Mouse (Mus musculus): ENCODE measurements at regions not wholly inside any gene's neighbourhood (a gene's known extent, or its start where the extent isn't known, plus 50 kb on each side); places are given as distances from the start of the nearest gene placed in this dataset.

DNA sequence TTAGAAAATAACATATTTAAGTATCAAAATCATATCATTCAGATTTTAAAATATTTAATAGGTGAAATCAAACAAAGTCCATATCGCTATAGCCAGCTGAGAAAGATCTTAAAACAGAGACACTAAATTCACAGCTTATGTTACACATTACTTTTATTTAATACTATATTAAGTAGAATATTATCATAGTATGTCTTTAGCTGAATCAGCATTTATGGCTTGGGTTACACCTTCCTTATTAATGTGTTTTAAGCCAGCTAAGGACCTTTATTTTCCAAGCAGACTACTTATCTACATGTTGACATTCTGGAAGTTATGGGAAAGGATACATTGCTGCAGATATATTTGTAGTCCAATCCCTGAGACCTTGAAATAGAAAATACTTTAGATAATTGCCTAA lies 684.9 kb upstream of the Adgrl4 start:
- Histone ChIP-seq H3K4me3 (no peak overlapping the region), H3K4me1 (ENCODE audit: control insufficient read depth, insufficient read depth, low read length) (no peaks in the 10 kb centered on the region), H3K9ac (ENCODE audit: low read depth, low read length) (no peak overlapping the region), H3K36me3 (ENCODE audit: control insufficient read depth, insufficient read depth, low read length) (no peaks in the 10 kb centered on the region), H3K27ac (no peak overlapping the region), H3K79me2 (replicated peaks; ENCODE audit: control insufficient read depth, insufficient read depth, low read length) (no peaks in the 10 kb centered on the region), H3K27me3 (ENCODE audit: control insufficient read depth, insufficient read depth, low read length) (no peaks in the 10 kb centered on the region)
- intact Hi-C loops (cut with DNase I) = no loop called here
- WGBS = 98% methylated on average over 1 of the region's 1 CpGs
- TF ChIP-seq POLR2A (IDR thresholded peaks at IDR 0.05; ENCODE audit: insufficient read depth, low read depth, low read length) = no peak
- no peak for TF ChIP-seq EP300 (IDR thresholded peaks at IDR 0.05; ENCODE audit: insufficient read depth, low read depth, low read length)
- TF ChIP-seq CTCF (IDR thresholded peaks at IDR 0.05) = no peak
- DNase-seq = no peak

DNA sequence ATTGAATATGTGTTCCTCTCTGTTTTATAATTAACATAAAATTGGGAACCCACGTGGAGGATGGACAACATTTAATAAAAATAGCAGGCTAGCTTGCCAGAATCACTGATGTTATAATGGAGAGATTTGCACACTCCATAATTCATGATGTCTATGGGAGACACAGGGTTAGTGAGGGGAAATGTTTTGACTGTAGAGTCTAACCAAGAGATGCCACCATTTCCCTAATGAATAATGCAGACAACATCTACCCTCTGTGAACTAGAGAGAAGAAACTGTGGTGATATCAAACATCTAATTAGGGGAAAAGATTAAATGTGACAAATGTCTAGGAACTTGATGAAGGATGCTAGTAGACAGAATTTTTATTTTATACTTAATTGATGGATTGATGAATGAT lies 677.8 kb upstream of the Adgrl4 start:
- Histone ChIP-seq H3K27me3 (ENCODE audit: control insufficient read depth, insufficient read depth, low read length) (no peaks in the 10 kb centered on the region), H3K9ac (ENCODE audit: low read depth, low read length) (no peak overlapping the region), H3K79me2 (replicated peaks; ENCODE audit: control insufficient read depth, insufficient read depth, low read length) (no peaks in the 10 kb centered on the region), H3K36me3 (ENCODE audit: control insufficient read depth, insufficient read depth, low read length) (no peaks in the 10 kb centered on the region), H3K4me1 (ENCODE audit: control insufficient read depth, insufficient read depth, low read length) (no peaks in the 10 kb centered on the region), H3K4me3 (no peak overlapping the region), H3K27ac (no peak overlapping the region)
- WGBS = 50% methylated on average over 1 of the region's 1 CpGs
- DNase-seq = no peak
- TF ChIP-seq CTCF (IDR thresholded peaks at IDR 0.05) (no peak), POLR2A (IDR thresholded peaks at IDR 0.05; ENCODE audit: insufficient read depth, low read depth, low read length) (no peak), EP300 (IDR thresholded peaks at IDR 0.05; ENCODE audit: insufficient read depth, low read depth, low read length) (no peak)
- intact Hi-C loops (cut with DNase I) = no loop called here

DNA sequence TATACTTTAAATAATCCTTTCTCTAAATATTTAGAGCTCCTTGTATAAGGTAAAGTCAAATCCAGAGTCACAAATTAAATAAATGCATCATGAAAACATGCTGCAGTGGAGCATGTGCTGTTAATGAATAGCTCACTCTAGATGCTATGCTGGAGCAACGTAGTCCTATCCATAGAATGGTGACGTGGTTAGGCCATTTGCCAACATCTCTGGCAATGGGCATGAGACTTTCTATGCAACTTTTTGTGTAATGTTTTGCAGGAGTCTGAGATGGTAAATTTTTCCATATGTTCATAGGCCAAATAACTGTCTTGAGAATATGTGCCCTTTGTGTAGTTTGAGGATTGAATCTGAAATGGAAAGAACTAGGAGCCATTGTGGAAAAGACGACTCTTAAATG lies 653.1 kb upstream of the Adgrl4 start:
- Histone ChIP-seq H3K27me3 (ENCODE audit: control insufficient read depth, insufficient read depth, low read length) (no peaks in the 10 kb centered on the region), H3K79me2 (replicated peaks; ENCODE audit: control insufficient read depth, insufficient read depth, low read length) (no peaks in the 10 kb centered on the region), H3K9ac (ENCODE audit: low read depth, low read length) (no peak overlapping the region), H3K27ac (no peak overlapping the region), H3K36me3 (ENCODE audit: control insufficient read depth, insufficient read depth, low read length) (no peaks in the 10 kb centered on the region), H3K4me1 (ENCODE audit: control insufficient read depth, insufficient read depth, low read length) (no peaks in the 10 kb centered on the region), H3K4me3 (no peak overlapping the region)
- no peak for DNase-seq
- 65% methylated on average over 3 of the region's 3 CpGs for WGBS
- intact Hi-C loops (cut with DNase I) = no loop called here
- TF ChIP-seq POLR2A (IDR thresholded peaks at IDR 0.05; ENCODE audit: insufficient read depth, low read depth, low read length) (no peak), CTCF (IDR thresholded peaks at IDR 0.05) (no peak), EP300 (IDR thresholded peaks at IDR 0.05; ENCODE audit: insufficient read depth, low read depth, low read length) (no peak)

DNA sequence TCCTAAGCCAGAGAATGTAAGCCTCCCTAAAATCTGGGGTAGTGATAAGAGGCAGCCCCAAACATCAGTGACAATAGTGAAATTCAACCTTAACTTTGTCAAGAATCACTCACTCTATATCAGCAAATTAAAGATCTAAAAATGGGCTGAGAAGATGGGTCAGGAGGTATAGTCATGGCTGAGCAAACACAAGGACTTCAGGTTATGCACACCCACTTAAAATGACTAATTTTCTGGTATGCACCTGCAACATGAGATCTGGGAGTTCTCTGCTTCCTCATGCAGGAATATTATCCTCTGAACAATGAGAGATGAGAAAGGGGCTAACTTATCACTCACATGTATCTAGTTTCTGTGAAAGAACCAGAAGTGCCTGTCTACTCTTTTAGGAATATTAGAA lies 619.9 kb upstream of the Adgrl4 start:
- no peaks in the 10 kb centered on the region for H3K4me1 ChIP-seq (ENCODE audit: control insufficient read depth, insufficient read depth, low read length)
- no peaks in the 10 kb centered on the region for H3K27me3 ChIP-seq (ENCODE audit: control insufficient read depth, insufficient read depth, low read length)
- no peaks in the 10 kb centered on the region for H3K79me2 ChIP-seq (replicated peaks; ENCODE audit: control insufficient read depth, insufficient read depth, low read length)
- intact Hi-C loops (cut with DNase I) = no loop called here
- H3K4me3 ChIP-seq = no peak overlapping the region
- TF ChIP-seq POLR2A (IDR thresholded peaks at IDR 0.05; ENCODE audit: insufficient read depth, low read depth, low read length) = no peak
- TF ChIP-seq EP300 (IDR thresholded peaks at IDR 0.05; ENCODE audit: insufficient read depth, low read depth, low read length) = no peak
- TF ChIP-seq CTCF (IDR thresholded peaks at IDR 0.05) = no peak
- no peak for DNase-seq
- H3K27ac ChIP-seq = no peak overlapping the region
- H3K9ac ChIP-seq (ENCODE audit: low read depth, low read length) = no peak overlapping the region
- no peaks in the 10 kb centered on the region for H3K36me3 ChIP-seq (ENCODE audit: control insufficient read depth, insufficient read depth, low read length)

DNA sequence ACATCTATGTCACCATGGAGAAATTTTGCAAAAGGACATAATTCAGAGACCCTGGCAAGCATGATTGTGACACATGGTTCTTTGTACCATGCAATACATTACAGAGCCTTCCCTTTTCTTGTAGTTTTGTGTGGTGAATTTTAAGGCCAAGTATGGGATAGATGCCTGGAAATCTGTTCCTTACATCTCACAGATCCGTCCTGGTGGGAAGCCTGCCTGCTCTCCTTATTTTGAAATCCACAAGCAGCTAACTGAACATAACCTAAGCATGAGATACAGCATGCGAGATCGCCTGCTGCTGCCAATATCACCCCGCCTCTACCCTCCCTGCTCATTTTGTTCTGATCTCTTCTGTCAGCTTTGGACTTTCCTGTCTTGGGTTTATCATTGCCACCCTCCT lies 618.3 kb upstream of the Adgrl4 start:
- H3K79me2 ChIP-seq (replicated peaks; ENCODE audit: control insufficient read depth, insufficient read depth, low read length) = no peaks in the 10 kb centered on the region
- TF ChIP-seq POLR2A (IDR thresholded peaks at IDR 0.05; ENCODE audit: insufficient read depth, low read depth, low read length) = no peak
- TF ChIP-seq EP300 (IDR thresholded peaks at IDR 0.05; ENCODE audit: insufficient read depth, low read depth, low read length) = no peak
- no peak for TF ChIP-seq CTCF (IDR thresholded peaks at IDR 0.05)
- no peaks in the 10 kb centered on the region for H3K27me3 ChIP-seq (ENCODE audit: control insufficient read depth, insufficient read depth, low read length)

DNA sequence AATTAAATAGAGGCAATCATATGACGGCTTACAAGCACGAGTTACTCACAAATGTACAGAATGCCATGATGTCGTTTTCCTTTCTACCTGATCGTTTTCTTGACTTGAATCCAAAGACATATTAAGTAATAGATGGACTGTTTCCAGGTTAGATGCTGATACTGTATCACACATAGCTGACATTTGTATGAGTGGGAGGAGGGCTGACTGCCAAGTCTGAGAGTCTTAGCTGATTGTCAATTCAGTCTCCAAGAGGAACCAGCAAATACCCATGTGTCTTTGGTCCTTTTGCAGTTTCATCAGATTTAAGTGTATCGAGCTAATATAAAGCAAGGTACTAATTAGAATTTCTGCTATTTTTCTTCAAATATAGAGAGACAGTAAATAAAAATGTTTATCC lies 617.6 kb upstream of the Adgrl4 start:
- H3K79me2 ChIP-seq (replicated peaks; ENCODE audit: control insufficient read depth, insufficient read depth, low read length) = no peaks in the 10 kb centered on the region

More for the DNA sequence above, 618.3 kb upstream of the Adgrl4 start:
- DNase-seq = no peak
- Histone ChIP-seq H3K36me3 (ENCODE audit: control insufficient read depth, insufficient read depth, low read length) (no peaks in the 10 kb centered on the region), H3K27ac (no peak overlapping the region), H3K9ac (ENCODE audit: low read depth, low read length) (no peak overlapping the region), H3K4me1 (ENCODE audit: control insufficient read depth, insufficient read depth, low read length) (no peaks in the 10 kb centered on the region), H3K4me3 (no peak overlapping the region)
- WGBS = 41% methylated on average over 4 of the region's 4 CpGs
- intact Hi-C loops (cut with DNase I) = no loop called here

More for the DNA sequence above, 617.6 kb upstream of the Adgrl4 start:
- Histone ChIP-seq H3K36me3 (ENCODE audit: control insufficient read depth, insufficient read depth, low read length) (no peaks in the 10 kb centered on the region), H3K9ac (ENCODE audit: low read depth, low read length) (no peak overlapping the region), H3K27me3 (ENCODE audit: control insufficient read depth, insufficient read depth, low read length) (no peaks in the 10 kb centered on the region), H3K4me3 (no peak overlapping the region), H3K4me1 (ENCODE audit: control insufficient read depth, insufficient read depth, low read length) (no peaks in the 10 kb centered on the region), H3K27ac (no peak overlapping the region)
- no peak for DNase-seq
- TF ChIP-seq CTCF (IDR thresholded peaks at IDR 0.05) (no peak), POLR2A (IDR thresholded peaks at IDR 0.05; ENCODE audit: insufficient read depth, low read depth, low read length) (no peak), EP300 (IDR thresholded peaks at IDR 0.05; ENCODE audit: insufficient read depth, low read depth, low read length) (no peak)
- 19% methylated on average over 5 of the region's 5 CpGs for WGBS
- intact Hi-C loops (cut with DNase I) = no loop called here

Data from heart, adult 2 months (tissue).